Mouse (Mus musculus): ENCODE results near the gene Mrpl16. TPM values are rescaled to one million over a fixed set of nuclear protein-coding genes. Genes with fewer than 3 reads are reported as not detected.

The Mrpl16 gene
- total RNA-seq (2023), result 22.5 TPM

DNA sequence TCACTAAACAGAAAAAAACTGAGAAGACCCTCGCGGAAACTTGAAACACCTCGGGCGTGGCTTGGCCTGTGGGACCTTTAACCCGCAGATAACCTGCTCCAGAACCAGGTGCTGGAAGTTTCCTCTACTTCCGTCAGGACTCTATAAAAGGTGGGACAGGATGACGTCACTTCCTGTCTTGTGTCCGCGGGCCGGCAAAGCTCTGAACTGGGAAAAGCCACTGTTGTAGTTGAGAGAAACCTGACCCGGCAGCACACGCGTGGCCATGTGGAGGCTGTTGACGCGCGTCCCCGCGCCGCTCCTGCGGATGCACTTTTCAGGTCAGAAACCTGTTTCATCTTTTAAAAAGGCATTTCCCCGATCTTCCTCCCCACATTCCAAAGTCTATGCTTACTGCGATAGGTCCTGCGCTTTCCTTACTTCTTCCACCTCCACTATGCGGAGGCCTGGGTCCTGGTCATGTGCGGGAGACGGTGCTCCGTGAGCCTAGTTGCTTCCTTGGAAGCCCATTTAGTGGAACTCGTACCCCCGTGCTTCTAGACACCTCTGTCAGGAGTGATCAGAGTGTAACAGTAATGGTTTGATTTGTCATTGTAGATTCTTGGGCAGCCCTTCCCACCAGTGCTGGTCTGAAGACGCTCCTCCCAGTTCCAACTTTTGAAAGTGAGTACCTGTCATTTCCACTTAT, at the start of gene Mrpl16:
TSS of gene Mrpl16 (plus strand) at position 187 of the 688 bp plus-strand sequence.

DNA sequence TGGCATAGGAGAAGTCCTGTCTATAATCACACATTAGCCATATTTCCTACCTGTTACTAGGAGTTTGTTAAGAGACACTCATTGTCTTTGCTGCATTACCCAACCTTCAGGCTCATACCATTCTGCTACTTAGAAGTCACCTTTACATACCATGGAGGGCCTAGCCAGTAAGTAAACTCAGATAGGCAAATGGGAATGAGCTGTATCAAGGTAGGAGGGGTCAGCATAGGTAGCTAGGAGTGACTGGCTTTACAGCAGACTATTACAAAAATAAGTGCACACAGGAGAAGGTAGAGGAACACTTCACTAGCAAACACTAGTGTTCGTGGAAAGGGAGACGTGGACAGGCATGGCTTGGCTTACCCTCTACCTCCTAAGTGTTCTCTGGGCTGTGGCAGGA, 22.9 kb upstream of the Mrpl16 start, which contains the start of gene Gif:
TSS of gene Gif (plus strand) at position 257 of the 400 bp plus-strand sequence.

GRCm38 (mm10) chr19:11819143-11819700, 49.0 kb downstream of the Mrpl16 start, which contains the start of gene Stx3:
Stx3 (minus strand) TSS chr19:11819403.

Other genes with a start within 250 kb of the Mrpl16 start
- gene Ms4a4d, start 233.6 kb upstream of the Mrpl16 start, total RNA-seq (2023), result not detected
- 8.6 TPM for gene Ms4a6d, start 165.5 kb upstream of the Mrpl16 start, total RNA-seq (2023)
- not detected for gene Ms4a2, start 146.7 kb upstream of the Mrpl16 start, total RNA-seq (2023)
- not detected for gene Ms4a3, start 129.5 kb upstream of the Mrpl16 start, total RNA-seq (2023)
- gene Oosp2, start 109.8 kb upstream of the Mrpl16 start, total RNA-seq (2023), result not detected
- not detected for gene Oosp1, start 79.2 kb upstream of the Mrpl16 start, total RNA-seq (2023)
- gene Oosp3, start 73.3 kb upstream of the Mrpl16 start, total RNA-seq (2023), result not detected
- not detected for gene Gif, start 22.8 kb upstream of the Mrpl16 start, total RNA-seq (2023)
- gene Stx3, start 49.0 kb downstream of the Mrpl16 start, total RNA-seq (2023), result 7.5 TPM
- gene Olfr1417, start 68.8 kb downstream of the Mrpl16 start, total RNA-seq (2023), result not detected
- gene Olfr1418, start 90.7 kb downstream of the Mrpl16 start, total RNA-seq (2023), result not detected
- gene Olfr1419, start 104.7 kb downstream of the Mrpl16 start, total RNA-seq (2023), result not detected
- not detected for gene Olfr1420, start 116.2 kb downstream of the Mrpl16 start, total RNA-seq (2023)
- 47.1 TPM for gene Patl1, start 142.0 kb downstream of the Mrpl16 start, total RNA-seq (2023)
- gene Osbp, start 195.6 kb downstream of the Mrpl16 start, total RNA-seq (2023), result 40.1 TPM